Mouse (Mus musculus) CD4-positive naive resting alpha-beta T cell, adult 57 days (primary cell): Measurements from ENCODE around the gene Car11. TPM values are rescaled to one million over a fixed set of nuclear protein-coding genes. Genes with fewer than 3 reads are reported as not detected.

Experiments
- total RNA-seq: library from RNA; stranded (reverse); gene quantifications from one replicate; pipeline ENCODE4 v1.2.4, GENCODE M21; 2023

The Car11 gene
- 12.3 TPM for total RNA-seq

DNA sequence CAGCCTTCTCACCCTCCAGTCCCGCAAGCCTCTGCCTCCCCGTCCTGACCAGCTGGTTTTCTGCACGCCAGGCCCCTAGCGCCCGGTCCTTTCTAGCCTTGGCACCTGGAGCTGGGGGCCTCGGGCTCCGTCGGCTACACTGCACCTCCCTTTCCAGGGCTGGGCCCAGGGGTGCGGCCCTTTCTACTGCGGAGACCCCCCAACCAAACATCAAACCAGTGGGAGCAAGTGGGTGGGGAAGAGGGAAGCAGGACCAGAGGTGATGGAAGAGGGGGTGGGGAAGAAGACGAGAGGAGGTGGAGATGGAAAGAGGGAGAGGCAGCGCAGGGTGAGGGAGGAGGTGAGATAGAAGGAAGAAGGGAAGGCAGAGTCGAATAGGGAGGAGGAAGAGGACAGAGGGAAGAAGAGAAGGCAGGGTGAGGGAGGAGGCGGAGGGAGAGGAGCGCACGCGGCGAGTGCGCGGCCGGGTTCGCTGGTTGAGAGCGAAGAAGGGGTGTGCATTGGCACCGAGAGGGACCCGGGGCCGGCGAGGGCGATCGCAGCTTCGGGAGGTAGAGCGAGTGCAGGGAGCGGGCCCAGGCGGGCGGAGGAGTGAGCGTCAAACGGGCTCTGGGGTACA, at the start of gene Car11:
TSS of gene Car11 (plus strand) at position 321 of the 619 bp plus-strand sequence.

DNA sequence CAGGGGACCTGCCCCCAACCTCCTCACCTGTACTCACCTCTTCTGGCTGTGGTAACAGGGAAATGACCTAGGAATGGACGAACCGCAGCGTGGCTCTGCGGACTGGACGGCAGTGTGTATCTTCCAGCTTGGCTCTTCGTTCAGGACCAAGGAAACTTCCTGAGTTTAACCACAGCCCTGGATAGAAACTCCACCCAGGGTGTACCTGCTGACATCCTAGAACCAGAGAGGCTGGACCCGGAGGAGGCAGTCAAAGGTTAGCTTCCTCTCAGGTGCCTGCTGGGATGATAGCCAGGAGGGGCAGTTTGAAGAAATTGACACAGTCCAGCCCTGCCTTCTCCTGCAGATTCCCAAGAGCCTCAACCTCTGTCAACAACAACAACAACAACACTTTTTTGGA, 33.5 kb upstream of the Car11 start, which contains the start of gene Fut2:
TSS of gene Fut2 (minus strand) at position 234 of the 400 bp plus-strand sequence.

DNA sequence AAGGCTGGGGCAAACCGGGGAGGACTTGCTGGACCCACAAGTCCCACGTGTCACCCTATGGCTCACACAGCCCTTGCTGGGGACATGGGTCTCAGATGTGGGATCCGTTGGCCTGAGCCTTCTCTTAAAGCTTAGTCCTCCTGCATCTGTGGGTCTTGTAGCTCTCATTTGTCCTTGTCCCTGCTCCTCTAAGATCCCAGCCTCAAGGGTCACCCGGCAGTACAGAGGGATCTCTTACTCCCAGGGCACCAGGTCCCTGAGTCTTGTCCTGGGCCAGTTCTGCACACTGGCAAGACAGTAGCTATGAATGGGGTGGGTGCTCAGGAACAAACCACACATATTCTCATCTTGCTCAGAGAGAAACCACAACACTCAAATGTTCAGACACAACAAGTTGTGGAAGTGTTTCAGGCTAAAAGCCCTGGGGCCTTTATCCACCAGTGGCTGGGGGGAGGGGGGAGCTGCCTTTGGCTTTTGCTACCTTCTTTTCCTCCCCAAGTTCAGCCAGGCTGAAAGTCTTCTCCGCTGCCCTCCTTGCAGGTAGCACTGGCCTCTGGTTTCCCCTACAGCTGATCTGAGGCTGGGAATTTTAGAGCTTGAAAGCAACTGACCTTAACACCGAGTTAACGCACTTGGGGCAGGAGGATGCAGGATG, 16.1 kb upstream of the Car11 start, which contains the start of gene Ntn5:
TSS of gene Ntn5 (plus strand) at position 627 of the 655 bp plus-strand sequence.

DNA sequence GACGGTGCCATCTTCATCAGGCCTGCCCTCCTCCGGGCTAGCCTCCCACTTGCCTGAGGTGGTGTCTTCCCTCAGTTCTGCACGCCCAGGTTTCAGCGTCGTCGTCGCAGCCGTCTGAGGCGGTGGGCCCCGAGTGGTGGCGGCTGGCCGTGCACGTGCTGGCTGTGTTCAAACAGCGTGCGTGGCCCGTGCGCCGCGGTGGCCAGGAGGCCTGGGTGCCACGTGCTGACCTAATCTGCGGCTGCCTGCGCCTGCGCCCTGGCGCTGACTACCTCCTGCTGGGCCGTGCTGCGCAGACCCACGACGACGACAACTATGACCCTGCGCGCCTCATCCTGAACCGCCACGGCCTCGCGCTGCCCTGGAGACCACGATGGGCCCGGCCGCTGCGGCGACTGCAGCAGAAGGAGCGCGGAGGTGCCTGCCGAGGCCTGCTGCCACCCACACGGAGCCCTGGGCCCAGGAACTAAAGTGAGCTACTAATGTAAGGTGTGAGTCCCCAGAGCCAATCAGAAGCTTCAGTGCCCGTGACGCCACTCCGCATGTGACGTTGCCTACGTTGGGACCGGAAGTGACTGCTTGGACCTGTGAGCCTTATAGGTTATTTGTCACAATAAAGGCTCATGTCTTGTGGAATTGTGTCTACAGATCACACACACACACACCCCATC, 5.6 kb upstream of the Car11 start, which contains the start of gene Sec1:
TSS of gene Sec1 (minus strand) at position 482 of the 671 bp plus-strand sequence.

DNA sequence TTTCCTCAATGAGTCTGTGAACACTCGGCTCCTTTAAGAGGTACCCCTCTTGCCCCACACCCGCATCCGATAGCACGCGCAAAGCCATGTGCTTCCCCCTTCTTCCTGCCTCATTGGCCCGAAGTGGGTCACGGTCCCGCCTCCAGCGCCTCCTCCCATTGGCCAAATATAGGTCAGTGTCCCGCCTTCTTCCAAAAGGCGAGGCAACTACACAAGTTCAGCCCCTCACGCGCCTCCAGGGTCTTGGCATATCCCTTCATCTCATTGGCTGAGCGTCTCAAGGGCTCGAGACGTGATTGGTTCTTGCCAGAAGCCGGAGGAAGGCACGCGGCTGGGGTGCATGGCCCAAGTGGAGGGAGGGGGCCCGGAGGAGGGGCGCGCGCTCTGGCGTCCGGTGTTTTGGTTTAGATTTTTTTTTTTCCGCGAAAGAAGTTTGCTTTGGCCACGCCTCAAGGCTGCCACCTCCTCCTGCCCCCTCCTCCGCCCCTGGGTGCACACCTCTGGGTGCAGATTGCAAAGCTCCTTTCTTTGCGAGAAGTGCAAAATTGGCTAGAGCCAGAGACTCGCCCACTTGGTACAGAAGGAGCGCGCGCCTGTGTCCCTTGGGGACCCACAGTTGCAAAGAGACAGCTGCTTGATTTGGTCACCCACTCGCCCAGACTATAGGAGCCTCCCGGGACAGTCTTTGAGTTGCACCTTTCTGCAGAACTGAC, 5.2 kb downstream of the Car11 start, which contains the start of gene Dbp:
TSS of gene Dbp (plus strand) at position 359 of the 713 bp plus-strand sequence.

DNA sequence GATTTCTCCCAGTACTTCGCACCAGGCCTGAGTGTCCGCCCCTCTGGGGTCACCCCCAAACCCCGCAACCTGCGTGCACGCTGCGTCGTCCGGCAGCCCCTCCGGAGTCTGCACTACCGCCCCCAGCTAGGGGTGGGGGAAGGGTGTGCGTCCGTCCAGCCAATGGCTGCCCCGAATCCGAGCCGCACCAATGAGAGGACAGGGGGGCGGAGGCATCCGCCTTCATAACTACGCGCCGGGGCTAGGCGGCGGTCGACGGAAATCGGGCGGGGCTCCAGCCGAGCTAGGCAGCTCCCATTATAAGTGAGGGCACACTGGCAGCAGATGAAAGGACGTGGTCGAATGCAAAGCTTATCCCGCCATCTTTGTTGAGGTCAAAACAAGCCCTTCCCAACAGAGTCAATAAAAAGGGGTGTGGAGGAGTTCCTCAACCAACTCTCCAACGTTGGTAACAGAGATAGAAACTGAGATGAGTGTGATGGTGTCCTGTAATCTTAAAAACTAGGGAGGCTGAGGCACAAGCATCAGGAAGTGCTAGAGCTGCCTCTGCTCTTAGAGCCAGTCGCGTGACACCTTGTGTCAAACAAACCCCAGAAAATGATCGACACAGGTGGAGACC, 15.6 kb downstream of the Car11 start, which contains the start of gene Rpl18:
TSS of gene Rpl18 (plus strand) at position 368 of the 619 bp plus-strand sequence.

DNA sequence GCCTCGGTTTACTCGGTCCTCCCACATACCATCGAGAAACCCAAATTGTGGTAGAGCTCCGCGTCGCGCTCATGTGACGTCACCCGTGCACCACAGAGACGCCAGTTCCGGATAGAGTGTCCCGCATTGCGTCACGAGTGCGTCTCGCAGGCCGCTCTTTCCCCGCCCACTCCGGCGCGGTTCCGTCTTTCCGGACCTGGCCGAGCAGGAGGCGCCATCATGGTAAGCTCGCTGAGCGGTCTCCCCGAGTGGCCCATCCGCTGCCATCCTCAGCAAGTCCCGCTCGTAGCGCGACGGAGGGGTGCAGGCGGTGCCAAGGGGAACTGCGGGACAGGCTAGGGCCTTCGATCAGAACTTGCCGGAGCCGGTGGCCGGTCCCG, 18.3 kb downstream of the Car11 start, which contains the start of gene Sphk2:
TSS of gene Sphk2 (minus strand) at position 85 of the 380 bp plus-strand sequence.

DNA sequence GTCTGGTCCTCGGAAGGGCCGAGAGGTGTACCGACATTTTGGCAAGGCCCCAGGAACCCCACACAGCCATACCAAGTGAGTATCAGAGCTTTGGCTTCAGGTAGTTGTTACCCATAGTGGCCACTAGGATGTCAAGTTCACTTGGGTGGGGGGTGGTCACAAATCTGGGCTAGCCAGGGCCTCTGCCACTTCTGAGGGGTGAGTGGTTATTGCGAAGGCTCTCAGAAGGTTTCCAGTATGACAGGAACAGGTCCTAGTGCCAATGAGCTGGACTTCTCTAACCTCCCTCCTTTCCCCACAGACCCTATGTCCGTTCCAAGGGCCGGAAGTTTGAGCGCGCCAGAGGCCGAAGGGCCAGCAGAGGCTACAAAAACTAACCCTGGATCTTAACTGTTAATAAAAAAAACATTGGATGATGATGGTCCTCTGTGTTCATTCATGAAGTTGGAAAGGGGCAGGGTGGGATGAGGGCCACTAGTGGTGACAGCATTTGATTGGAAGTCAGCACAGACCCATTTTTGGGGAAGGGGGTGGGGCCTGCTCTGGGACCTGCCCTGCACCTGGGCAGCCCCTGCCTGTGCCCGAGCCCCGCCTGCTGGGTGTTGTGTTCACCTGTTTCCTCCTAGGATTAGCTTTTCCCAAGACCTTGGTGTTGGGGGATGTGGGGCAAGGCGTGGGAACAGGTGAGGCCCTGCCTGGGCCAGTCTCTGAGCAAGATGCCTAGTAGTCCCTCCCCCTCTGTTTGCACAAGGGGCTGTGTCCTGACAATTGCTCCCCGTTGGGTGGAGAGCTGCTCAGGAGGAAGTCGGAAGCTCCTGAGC, 21.0 kb downstream of the Car11 start, which contains the start of gene Fam83e:
TSS of gene Fam83e (plus strand) at position 800 of the 821 bp plus-strand sequence.

DNA sequence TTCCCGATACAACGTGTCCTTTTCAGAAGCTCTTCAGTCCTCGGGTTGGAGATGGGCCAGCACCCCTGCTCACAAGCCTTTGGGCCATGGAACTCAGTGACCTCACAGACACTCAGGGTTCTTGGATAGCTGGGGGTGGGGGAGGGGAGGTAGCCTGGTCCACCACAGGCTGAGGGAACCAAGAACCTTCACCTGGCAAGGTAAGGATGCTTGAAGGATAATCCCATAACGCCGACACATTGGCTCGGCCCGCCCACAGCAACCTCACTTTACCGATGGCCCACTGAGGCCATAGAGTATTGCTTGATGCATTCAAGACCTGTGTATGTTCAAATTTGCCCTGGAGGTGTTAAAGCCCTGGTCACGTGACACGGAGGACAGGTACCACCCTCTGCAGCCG, 26.1 kb downstream of the Car11 start, which contains the start of gene Spaca4:
TSS of gene Spaca4 (minus strand) at position 101 of the 400 bp plus-strand sequence.

Other genes starting within 250 kb of the Car11 start
- gene Ftl1, start 240.0 kb upstream of the Car11 start, total RNA-seq, result 537 TPM
- 74.8 TPM for gene Bax, start 232.9 kb upstream of the Car11 start, total RNA-seq
- not detected for gene Tulp2, start 218.0 kb upstream of the Car11 start, total RNA-seq
- gene Gm45808, start 213.0 kb upstream of the Car11 start, total RNA-seq, result not detected
- gene Dhdh, start 211.0 kb upstream of the Car11 start, total RNA-seq, result 1.2 TPM
- 80.1 TPM for gene Nucb1, start 189.4 kb upstream of the Car11 start, total RNA-seq
- 949 TPM for gene Ppp1r15a, start 173.6 kb upstream of the Car11 start, total RNA-seq
- gene Plekha4, start 173.5 kb upstream of the Car11 start, total RNA-seq, result 3.9 TPM
- 2.9 TPM for gene Hsd17b14, start 144.9 kb upstream of the Car11 start, total RNA-seq
- 52.3 TPM for gene Bcat2, start 129.7 kb upstream of the Car11 start, total RNA-seq
- not detected for gene Fgf21, start 84.4 kb upstream of the Car11 start, total RNA-seq
- gene Fut1, start 82.6 kb upstream of the Car11 start, total RNA-seq, result not detected
- gene Izumo1, start 78.0 kb upstream of the Car11 start, total RNA-seq, result not detected
- gene Rasip1, start 72.4 kb upstream of the Car11 start, total RNA-seq, result 0.47 TPM
- not detected for gene Mamstr, start 59.9 kb upstream of the Car11 start, total RNA-seq
- gene Fut2, start 33.4 kb upstream of the Car11 start, total RNA-seq, result not detected
- gene Ntn5, start 15.8 kb upstream of the Car11 start, total RNA-seq, result 0.38 TPM
- not detected for gene Sec1, start 5.4 kb upstream of the Car11 start, total RNA-seq
- 41.2 TPM for gene Dbp, start 5.2 kb downstream of the Car11 start, total RNA-seq
- 2,817 TPM for gene Rpl18, start 15.6 kb downstream of the Car11 start, total RNA-seq
- gene Sphk2, start 18.2 kb downstream of the Car11 start, total RNA-seq, result 31.0 TPM
- gene Fam83e, start 21.4 kb downstream of the Car11 start, total RNA-seq, result 2.5 TPM
- not detected for gene Spaca4, start 26.0 kb downstream of the Car11 start, total RNA-seq
- 0.89 TPM for gene Lmtk3, start 83.9 kb downstream of the Car11 start, total RNA-seq
- 1.9 TPM for gene Sult2b1, start 84.8 kb downstream of the Car11 start, total RNA-seq
- gene Cyth2, start 114.7 kb downstream of the Car11 start, total RNA-seq, result 127 TPM
- 1.8 TPM for gene Kcnj14, start 124.9 kb downstream of the Car11 start, total RNA-seq
- 31.7 TPM for gene Grwd1, start 131.1 kb downstream of the Car11 start, total RNA-seq
- 60.7 TPM for gene Kdelr1, start 172.9 kb downstream of the Car11 start, total RNA-seq
- 0.41 TPM for gene Grin2d, start 178.5 kb downstream of the Car11 start, total RNA-seq
- not detected for gene Syngr4, start 196.9 kb downstream of the Car11 start, total RNA-seq
- 9.2 TPM for gene Tmem143, start 197.1 kb downstream of the Car11 start, total RNA-seq
- gene Emp3, start 221.6 kb downstream of the Car11 start, total RNA-seq, result 306 TPM
- 2.9 TPM for gene Ccdc114, start 224.2 kb downstream of the Car11 start, total RNA-seq